Mouse (Mus musculus) megakaryocyte, adult 5-6 weeks (primary cell): Measurements from ENCODE around the gene Mllt3. TPM values are rescaled to one million over a fixed set of nuclear protein-coding genes. Genes with fewer than 3 reads are reported as not detected.

ENCODE experiments used
- ATAC-seq: 2 replicates; pipeline ENCODE4 v1.8.0; 2016; ENCODE audit warnings: mild to moderate bottlenecking, inconsistent platforms; ENCODE audit not compliant: poor library complexity, severe bottlenecking
- total RNA-seq, 2 experiments: library from RNA; stranded (forward) in 1 of 2; stranded (reverse) in 1 of 2; fragments of 153-499, 151-499 nt in 1 of 2; fragments of 221-1000, 200-1000 nt in 1 of 2; gene quantifications; 2 replicates each; pipeline versions ENCODE4 v1.2.3 to v1.2.4; 2015 to 2017

Gene Mllt3
- total RNA-seq, 2 experiments from 2014 or later = 7.3 to 8.1 TPM

DNA sequence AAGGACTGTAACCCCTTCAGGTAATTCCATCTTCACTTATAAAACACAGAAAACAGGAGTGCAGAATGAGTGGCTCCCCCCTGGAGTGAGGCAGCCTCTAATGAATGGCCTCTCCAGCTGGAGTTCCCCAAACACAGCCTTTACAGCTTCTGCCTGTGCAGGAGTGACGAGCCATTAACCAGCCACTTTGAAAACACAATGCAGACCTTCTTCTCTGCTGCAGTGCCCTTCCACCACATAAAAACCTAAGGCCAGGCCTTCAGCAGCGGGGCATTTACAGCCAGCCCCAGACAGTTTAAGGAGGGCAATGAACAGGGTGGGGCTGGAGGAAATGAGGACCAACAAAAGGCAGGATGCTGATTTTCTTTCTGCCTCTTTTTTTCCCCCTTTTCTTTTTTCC, 198.9 kb downstream of the Mllt3 start:
- ATAC-seq = no peak

- ATAC-seq = no peak
Observed at GRCm38 (mm10) chr4:87830794-87831306, 202.3 kb downstream of the Mllt3 start.

GRCm38 (mm10) chr4:87829426-87830063, 203.6 kb downstream of the Mllt3 start:
- no peak for ATAC-seq

GRCm38 (mm10) chr4:87826336-87826735, 206.8 kb downstream of the Mllt3 start:
- peak; percentile 71 for ATAC-seq

DNA sequence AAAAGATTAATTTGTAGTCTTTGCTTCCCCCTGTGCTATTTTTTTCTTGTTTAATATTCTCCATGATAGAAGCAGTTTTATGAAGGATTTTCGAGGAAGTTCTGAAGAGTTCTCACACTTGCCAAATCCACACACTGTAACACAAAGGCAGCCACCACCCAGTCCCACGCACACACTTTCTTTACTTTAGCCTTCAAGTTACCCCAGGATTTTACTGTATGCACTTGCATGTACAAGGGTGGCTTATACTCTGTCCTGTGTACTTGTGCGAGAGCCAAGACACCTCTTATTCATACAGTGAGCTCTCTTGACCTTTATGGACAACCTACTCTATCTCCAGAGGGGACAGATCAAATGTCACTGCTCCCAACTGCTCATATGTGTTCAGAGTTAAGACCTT, 209.5 kb downstream of the Mllt3 start:
- no peak for ATAC-seq

- no peak for ATAC-seq
Observed at GRCm38 (mm10) chr4:87823191-87823590, 210.0 kb downstream of the Mllt3 start.

GRCm38 (mm10) chr4:87820911-87821310, 212.3 kb downstream of the Mllt3 start:
- no peak for ATAC-seq

- ATAC-seq = no peak
Observed at GRCm38 (mm10) chr4:87819182-87819581, 214.0 kb downstream of the Mllt3 start.

- no peak for ATAC-seq
Observed at GRCm38 (mm10) chr4:87818276-87818675, 214.9 kb downstream of the Mllt3 start.

GRCm38 (mm10) chr4:87815465-87816108, 217.6 kb downstream of the Mllt3 start:
- no peak for ATAC-seq

- ATAC-seq = no peak
Observed at GRCm38 (mm10) chr4:87811899-87812298, 221.3 kb downstream of the Mllt3 start.

DNA sequence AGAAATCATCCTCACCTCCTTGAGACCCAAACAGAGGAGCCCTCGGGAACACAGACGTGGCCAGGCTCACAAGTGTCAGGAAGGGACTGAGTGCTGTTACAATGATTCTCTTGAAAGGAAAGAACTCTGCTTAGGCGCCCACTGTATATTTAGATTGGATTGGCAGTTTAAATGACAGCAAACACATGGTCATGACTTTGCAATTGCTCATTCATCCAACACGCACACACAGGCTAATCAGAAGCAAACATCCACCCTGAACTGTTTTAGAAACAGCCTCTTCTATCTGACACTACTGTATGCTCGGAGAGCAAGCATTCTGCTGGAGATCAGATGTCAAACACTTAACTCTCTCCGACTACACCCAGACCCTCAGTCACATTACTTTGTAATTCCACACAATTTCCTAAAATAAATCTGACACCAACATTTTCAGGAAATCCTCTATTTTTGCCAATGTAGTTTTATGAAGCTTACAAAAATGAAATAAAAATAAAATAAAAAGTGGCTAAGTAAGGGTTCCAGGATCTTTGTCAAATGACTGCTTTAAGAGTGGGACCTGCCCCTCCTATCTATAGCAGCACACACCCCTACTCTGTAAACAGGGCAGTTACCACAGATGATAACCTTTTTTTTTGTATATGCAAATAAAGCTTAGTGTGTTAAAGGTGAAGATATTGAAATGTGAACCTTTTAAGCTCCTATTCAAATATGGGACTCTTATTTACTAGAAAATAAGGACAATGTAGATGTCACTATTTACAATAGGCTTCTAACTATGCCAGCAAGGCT, 226.8 kb downstream of the Mllt3 start:
- peak; percentile 59 for ATAC-seq

DNA sequence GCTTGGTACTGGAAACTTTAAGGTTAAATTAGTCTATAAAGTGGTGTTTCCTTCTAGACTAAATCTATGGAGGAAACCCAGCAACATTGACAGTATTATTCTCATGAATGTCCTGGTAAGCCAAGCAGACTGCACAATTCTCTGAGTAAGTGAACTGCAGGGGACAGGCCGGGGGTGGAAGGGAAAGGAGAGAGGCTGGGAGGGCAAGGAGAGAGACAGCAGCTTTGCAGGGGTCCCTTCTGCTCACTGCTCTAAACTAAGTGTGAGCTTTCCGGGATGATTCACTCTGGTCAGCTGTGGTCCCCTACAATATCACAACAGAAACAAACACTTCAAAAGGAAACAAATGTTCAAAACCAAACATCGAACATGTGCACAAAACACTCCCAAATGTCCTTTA, 228.6 kb downstream of the Mllt3 start:
- no peak for ATAC-seq

DNA sequence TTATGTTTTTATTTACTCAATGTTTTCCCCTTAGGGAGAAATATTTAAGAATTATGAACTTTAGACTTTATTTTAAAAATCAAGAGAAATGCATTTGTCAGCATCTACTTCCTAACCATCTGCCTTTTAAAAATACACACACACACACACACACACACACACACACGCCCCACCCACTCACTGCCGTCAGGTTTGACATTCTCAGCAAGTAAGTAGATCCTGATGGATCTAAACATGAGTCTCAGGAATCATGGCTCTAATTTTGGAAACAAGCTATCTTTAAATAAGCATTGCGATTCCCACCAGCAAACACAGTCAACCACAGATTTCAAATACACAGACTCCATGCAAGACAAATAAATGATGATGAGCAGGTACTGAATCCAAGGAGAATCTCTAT, 229.9 kb downstream of the Mllt3 start:
- ATAC-seq = no peak

DNA sequence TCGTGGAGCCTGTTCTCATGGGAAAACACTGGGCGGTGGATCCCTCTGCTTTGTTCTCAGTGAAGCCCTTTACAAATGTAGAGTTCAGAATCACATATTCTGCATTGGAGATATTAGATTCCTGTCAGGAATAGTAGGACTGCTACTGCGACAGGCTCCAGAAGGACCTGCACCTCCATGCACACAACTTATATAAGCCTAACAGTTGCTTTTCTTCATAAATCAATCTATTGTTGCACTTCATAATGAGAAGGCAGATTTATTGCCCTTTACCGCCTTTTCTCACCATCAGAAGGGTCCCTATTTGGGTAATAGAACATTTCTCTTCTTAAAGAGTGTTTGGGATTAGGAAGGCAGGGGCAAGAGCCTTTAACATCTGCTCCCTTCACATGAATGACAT, 231.0 kb downstream of the Mllt3 start:
- ATAC-seq = no peak

DNA sequence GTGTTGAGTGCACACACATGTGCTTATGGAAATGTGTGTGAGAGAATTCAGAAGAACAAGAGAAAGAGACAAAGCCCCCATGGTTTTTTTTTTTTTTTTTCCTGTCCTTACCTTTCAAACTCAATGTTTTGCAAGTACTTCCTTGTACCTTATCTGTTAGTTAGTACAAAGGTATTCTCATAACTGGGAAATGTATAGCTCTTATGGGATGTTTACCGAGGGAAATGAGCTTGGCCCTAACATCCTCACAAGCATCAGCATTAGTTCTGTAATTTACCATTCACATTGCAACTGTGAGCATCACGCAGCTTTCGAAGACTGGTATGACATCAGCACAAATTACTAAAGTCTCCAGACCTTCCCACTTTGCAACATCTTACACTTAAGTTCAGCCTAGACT, 231.8 kb downstream of the Mllt3 start:
- no peak for ATAC-seq

GRCm38 (mm10) chr4:87800276-87800675, 232.9 kb downstream of the Mllt3 start:
- ATAC-seq = no peak

- no peak for ATAC-seq
Observed at GRCm38 (mm10) chr4:87799418-87799817, 233.7 kb downstream of the Mllt3 start.

DNA sequence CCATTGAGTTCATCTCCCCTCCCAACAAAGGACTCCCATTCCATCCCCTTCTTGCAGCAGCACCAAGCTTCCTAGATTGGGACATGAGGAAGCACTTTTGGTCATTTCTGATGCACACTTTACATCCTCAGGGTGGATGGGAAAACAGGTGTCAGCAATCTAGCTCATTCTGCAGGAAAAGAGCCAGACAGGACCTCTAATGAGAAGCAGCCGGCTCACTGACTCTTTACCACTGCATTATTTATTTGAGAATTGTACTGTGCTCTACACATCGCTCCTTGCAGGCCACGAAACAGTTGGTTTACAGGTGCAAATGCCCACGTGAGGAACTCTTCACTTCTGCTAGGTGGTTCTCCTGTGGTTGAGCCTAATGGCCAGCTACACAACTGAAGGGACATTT, 237.9 kb downstream of the Mllt3 start:
- no peak for ATAC-seq

DNA sequence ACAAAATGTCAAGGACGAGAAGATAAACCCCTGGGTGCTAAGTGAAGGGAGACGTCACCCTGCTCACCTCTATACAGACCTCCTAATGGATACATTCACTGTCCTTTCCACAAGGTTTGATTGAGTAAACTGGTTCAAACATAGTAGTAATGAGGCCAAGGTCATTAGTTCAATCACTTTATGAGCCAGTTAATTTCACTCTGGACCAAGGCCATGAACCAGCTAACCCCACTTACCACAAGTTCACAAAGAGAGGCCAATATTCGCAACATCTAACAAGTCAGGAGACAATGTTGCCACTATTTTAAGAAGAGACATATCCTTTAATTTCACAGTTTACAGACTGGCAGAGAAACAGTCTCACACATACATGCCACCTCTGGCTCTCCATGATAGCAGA, 238.9 kb downstream of the Mllt3 start:
- ATAC-seq = no peak

DNA sequence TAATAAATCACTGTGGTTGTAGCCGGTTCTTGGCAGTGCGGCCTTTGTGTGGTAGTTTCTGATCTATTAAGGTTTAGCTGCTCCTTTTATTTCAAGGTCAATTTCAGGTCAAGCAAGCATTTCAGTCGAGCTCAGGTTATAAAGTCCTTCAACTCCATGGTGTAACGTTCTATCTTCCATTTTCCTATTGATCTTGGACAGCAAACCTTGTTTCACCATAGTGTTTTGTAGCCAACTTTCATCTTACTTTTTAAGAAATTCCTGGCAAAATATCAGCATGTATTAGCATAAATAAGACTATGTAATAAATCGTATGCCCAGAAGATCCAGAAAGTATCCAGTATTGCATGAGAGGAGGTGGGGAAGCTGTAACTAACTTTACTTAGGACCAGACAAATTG, 240.7 kb downstream of the Mllt3 start:
- ATAC-seq = no peak

DNA sequence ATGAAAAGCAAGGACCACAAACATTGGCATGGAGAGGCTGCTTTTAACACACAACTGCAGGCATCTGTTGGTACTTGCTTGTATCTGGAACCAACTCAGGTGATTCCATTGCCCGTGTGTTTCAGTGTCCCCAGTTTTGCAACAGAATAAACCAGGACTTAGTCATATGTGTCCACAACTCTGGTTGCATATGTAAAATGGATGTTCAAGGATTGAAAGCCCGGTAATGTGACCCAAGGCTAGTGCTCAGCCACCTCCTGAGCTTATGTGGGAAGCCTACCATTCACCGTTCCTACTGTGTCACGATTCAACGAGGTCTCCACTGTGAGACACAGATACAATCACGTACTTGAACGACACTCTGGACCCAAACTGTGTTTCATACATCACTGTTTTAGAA, 243.7 kb downstream of the Mllt3 start:
- ATAC-seq = no peak
